Mouse (Mus musculus) limb, embryonic 11.5 days (tissue): ENCODE results near the gene Strip1. TPM values are rescaled to one million over a fixed set of nuclear protein-coding genes. Genes with fewer than 3 reads are reported as not detected.

Experiments
- ATAC-seq: fragments of 200-750 bp; cut with Nextera tagmentation; 2 replicates; pipeline ENCODE4 v1.8.0; 2017; ENCODE audit warnings: low read depth; ENCODE audit not compliant: insufficient number of reproducible peaks, low FRiP score, low TSS enrichment
- DNase-seq: peaks from one replicate; pipeline ENCODE4 v3.0.0-alpha.2; 2015; ENCODE audit warnings: low spot score
- H3K27ac ChIP-seq: fragments of 300-500 bp; sonication (generic); replicated peaks from 2 replicates; pipeline ENCODE4 v1.5.1; 2014; ENCODE audit warnings: low read depth, mild to moderate bottlenecking, low read length
- H3K27me3 ChIP-seq: fragments of 300-500 bp; sonication (generic); 2 replicates; pipeline ENCODE4 v1.6.1; 2014; ENCODE audit warnings: mild to moderate bottlenecking, low read length, mixed read lengths; ENCODE audit not compliant: control insufficient read depth, insufficient read depth
- H3K36me3 ChIP-seq: fragments of 300-500 bp; sonication (generic); 2 replicates; pipeline ENCODE4 v1.6.1; 2014; ENCODE audit warnings: mild to moderate bottlenecking, low read length, moderate library complexity, mixed read lengths; ENCODE audit not compliant: control insufficient read depth, insufficient read depth
- H3K4me1 ChIP-seq: fragments of 300-500 bp; sonication (generic); 2 replicates; pipeline ENCODE4 v1.6.1; 2014; ENCODE audit warnings: low read length, mixed read lengths; ENCODE audit not compliant: control insufficient read depth, insufficient read depth
- H3K4me2 ChIP-seq: fragments of 300-500 bp; sonication (generic); 2 replicates; pipeline ENCODE4 v1.6.1; 2014; ENCODE audit warnings: low read depth, mild to moderate bottlenecking, moderate library complexity; ENCODE audit not compliant: severe bottlenecking
- H3K4me3 ChIP-seq: fragments of 300-500 bp; sonication (generic); 2 replicates; pipeline ENCODE4 v1.5.1; 2014; ENCODE audit warnings: low read depth, low read length
- H3K9ac ChIP-seq: fragments of 300-500 bp; sonication (generic); 2 replicates; pipeline ENCODE4 v1.6.1; 2014; ENCODE audit warnings: mild to moderate bottlenecking, low read length
- H3K9me3 ChIP-seq: fragments of 300-500 bp; sonication (generic); 2 replicates; pipeline ENCODE4 v1.6.1; 2016; ENCODE audit warnings: low read length; ENCODE audit not compliant: control insufficient read depth
- WGBS: fragments of 180-500 bp; shearing (Covaris S2); extraction: QIAGEN DNeasy Blood & Tissue Kit; methylation state at CpG from one replicate; pipeline ENCODE4 v1.1.7; 2014; 5-methylcytosine and 5-hydroxymethylcytosine counted together
- polyA plus RNA-seq: library from polyadenylated mRNA; unstranded; fragments of >200 nt; fragmentation: Nextera tagmentation; extraction: Ambion mirVana; gene quantifications from 2 replicates; pipeline ENCODE4 v1.2.1, GENCODE M21; 2014

Gene Strip1
- polyA plus RNA-seq, 1 experiment from 2014 or later = 76.1 TPM

DNA sequence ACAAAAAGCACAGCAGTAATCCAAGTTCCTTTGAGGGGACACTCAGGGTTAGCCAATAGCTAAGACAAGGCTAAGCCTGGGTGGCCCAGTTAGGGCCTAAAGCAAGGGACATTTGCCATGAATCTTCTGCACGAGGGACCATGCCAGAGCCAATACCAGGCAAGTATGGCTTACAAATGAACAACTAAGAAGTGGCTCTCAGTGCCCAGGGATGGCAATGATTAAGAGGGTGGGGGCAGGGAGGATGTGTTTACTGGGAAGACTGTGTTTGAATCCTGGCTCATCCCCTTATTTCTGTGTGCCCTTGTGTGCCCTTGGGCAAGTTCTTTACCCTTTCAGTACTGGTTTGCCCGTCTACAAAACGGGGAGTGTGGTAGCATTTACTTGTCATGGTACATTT is 22.1 kb downstream of the Strip1 start:
- Histone ChIP-seq H3K27me3 (no peaks in the 10 kb centered on the region), H3K4me1 (no peaks in the 10 kb centered on the region), H3K27ac (no peak overlapping the region), H3K9ac (no peak overlapping the region), H3K4me2 (no peak overlapping the region), H3K4me3 (no peak overlapping the region), H3K36me3 (peaks cover 16% of the 10 kb centered on the region; the same call in 1 of the 2 replicates), H3K9me3 (no peaks in the 10 kb centered on the region)
- 63% methylated on average over 3 of the region's 3 CpGs for WGBS
- ATAC-seq (no peak), DNase-seq (no peak)

- Histone ChIP-seq H3K4me3 (no peak overlapping the region), H3K9ac (no peak overlapping the region), H3K27ac (no peak overlapping the region), H3K36me3 (peaks cover 15% of the 10 kb centered on the region; the same call in 1 of the 2 replicates), H3K4me2 (no peak overlapping the region), H3K27me3 (no peaks in the 10 kb centered on the region), H3K4me1 (no peaks in the 10 kb centered on the region), H3K9me3 (no peaks in the 10 kb centered on the region)
- ATAC-seq = no peak
- DNase-seq = no peak
- 66% methylated on average over 4 of the region's 4 CpGs for WGBS
Measured at GRCm38 (mm10) chr3:107608808-107609207, 22.7 kb downstream of the Strip1 start.

GRCm38 (mm10) chr3:107607221-107607620 is 24.3 kb downstream of the Strip1 start:
- WGBS = 48% methylated on average over 8 of the region's 8 CpGs
- H3K4me1 ChIP-seq = 0 out of 2 replicates have a peak, but pooled peaks cover 3% of the 10 kb centered on the region
- no peaks in the 10 kb centered on the region for H3K9me3 ChIP-seq
- peaks cover 3% of the 10 kb centered on the region; the same call in 1 of the 2 replicates for H3K36me3 ChIP-seq
- H3K4me2 ChIP-seq = no peak overlapping the region
- DNase-seq (no peak), ATAC-seq (no peak)
- H3K4me3 ChIP-seq = no peak overlapping the region
- no peaks in the 10 kb centered on the region for H3K27me3 ChIP-seq
- no peak overlapping the region for H3K9ac ChIP-seq
- H3K27ac ChIP-seq = no peak overlapping the region

- Histone ChIP-seq H3K4me1 (0 out of 2 replicates have a peak, but pooled peaks cover 3% of the 10 kb centered on the region), H3K27me3 (0 out of 2 replicates have a peak, but pooled peaks cover 3% of the 10 kb centered on the region), H3K27ac (no peak overlapping the region), H3K9ac (no peak overlapping the region), H3K9me3 (no peaks in the 10 kb centered on the region), H3K4me2 (no peak overlapping the region), H3K36me3 (no peaks in the 10 kb centered on the region), H3K4me3 (no peak overlapping the region)
- ATAC-seq (peak; percentile 42; the same call in 1 of the 2 replicates), DNase-seq (peak; percentile 77)
- 7% methylated on average over 4 of the region's 4 CpGs for WGBS
Measured at GRCm38 (mm10) chr3:107605304-107605703, 26.2 kb downstream of the Strip1 start.

DNA sequence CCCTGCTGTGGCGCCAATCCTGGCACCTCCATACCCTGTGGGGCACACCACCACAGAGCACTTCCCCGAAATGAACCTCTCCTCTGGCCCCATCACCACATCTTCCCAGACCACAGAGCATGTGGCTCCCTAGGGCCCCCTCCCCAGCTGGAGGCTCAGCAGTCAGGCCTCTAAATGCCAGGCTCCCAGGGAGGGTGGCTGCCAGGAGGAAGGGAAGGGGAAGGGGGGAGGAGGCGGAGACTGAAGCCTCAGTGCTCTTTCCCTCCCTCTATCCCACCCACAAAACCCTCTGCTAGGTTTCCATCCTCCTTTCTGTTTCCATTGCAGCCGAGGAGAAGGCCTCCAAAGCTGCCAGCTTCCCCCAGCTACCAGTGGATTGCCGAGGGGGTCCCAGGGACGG is 31.4 kb downstream of the Strip1 start:
- H3K27me3 ChIP-seq = peaks cover 23% of the 10 kb centered on the region
- H3K27ac ChIP-seq = no peak overlapping the region
- no peaks in the 10 kb centered on the region for H3K36me3 ChIP-seq
- ATAC-seq (no peak), DNase-seq (no peak)
- H3K4me3 ChIP-seq = no peak overlapping the region
- 52% methylated on average over 6 of the region's 6 CpGs for WGBS
- no peak overlapping the region for H3K9ac ChIP-seq
- H3K4me1 ChIP-seq = peaks cover 29% of the 10 kb centered on the region
- H3K4me2 ChIP-seq = no peak overlapping the region
- no peaks in the 10 kb centered on the region for H3K9me3 ChIP-seq

GRCm38 (mm10) chr3:107597586-107598389 is 33.7 kb downstream of the Strip1 start:
- H3K27me3 ChIP-seq = peaks cover 27% of the 10 kb centered on the region
- no peaks in the 10 kb centered on the region for H3K36me3 ChIP-seq
- DNase-seq (peak; percentile 56), ATAC-seq (no peak)
- H3K4me3 ChIP-seq = peak overlapping the region; percentile 62; the same call in 1 of the 2 replicates
- H3K27ac ChIP-seq = no peak overlapping the region
- peaks cover 40% of the 10 kb centered on the region for H3K4me1 ChIP-seq
- WGBS = 6% methylated on average over 22 of the region's 22 CpGs
- H3K9me3 ChIP-seq = no peaks in the 10 kb centered on the region
- H3K4me2 ChIP-seq = peak overlapping the region; percentile 85; the same call in 1 of the 2 replicates
- H3K9ac ChIP-seq = no peak overlapping the region

DNA sequence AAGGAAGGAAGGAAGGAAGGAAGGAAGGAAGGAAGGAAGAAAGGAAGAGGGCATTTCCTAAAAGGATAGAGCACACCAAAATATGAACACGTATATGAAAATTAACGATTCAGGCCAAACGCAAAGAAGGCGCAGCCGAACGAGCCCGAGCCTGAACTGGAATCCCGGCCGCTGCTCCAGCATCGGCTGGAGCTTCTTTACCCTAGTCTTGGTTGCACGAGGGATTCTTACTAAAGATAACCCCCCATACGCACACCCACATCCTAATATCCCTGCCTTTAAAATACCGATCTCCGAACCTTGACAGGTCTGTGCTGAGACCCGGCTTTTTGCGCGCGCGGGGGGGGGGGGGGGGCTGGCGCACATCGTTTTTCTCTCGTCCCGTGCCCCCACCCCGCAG is 34.4 kb downstream of the Strip1 start:
- no peak for ATAC-seq
- no peaks in the 10 kb centered on the region for H3K36me3 ChIP-seq
- under 1% methylated on average over 22 of the region's 24 CpGs for WGBS
- peaks cover 37% of the 10 kb centered on the region for H3K4me1 ChIP-seq
- H3K27me3 ChIP-seq = peaks cover 27% of the 10 kb centered on the region
- no peak overlapping the region for H3K27ac ChIP-seq
- no peak overlapping the region for H3K9ac ChIP-seq
- H3K9me3 ChIP-seq = no peaks in the 10 kb centered on the region
- H3K4me2 ChIP-seq = peak overlapping the region; percentile 85; the same call in 1 of the 2 replicates
- DNase-seq = no peak
- peak overlapping the region; percentile 62; the same call in 1 of the 2 replicates for H3K4me3 ChIP-seq

DNA sequence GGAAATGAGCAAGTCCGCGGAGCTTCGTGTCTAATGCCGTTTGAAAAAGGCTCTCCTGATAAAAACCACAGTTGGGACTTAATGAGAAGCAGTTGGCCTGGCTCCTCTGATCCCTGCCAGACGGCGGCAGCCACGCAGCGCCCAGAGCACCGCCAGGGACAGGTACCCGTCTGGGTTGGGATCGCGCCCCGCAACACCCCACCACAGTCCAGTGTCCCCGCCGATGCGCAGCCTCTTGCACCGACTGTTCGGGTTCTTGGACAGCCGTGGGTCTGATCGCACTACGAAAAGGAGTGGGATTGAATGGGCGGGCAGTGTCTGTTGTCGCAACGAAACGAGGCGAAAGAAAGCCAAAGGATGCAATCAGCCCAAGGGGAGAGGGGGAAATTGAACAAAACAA is 34.9 kb downstream of the Strip1 start:
- 1% methylated on average over 26 of the region's 26 CpGs for WGBS
- ATAC-seq (no peak), DNase-seq (no peak)
- Histone ChIP-seq H3K4me1 (peaks cover 37% of the 10 kb centered on the region), H3K4me2 (peak overlapping the region; percentile 85), H3K36me3 (no peaks in the 10 kb centered on the region), H3K9ac (peak overlapping the region; percentile 78), H3K9me3 (no peaks in the 10 kb centered on the region), H3K4me3 (peak overlapping the region; percentile 62), H3K27me3 (peaks cover 27% of the 10 kb centered on the region), H3K27ac (no peak overlapping the region)
